12 mouse cellular contexts compared by ENCODE assay signal in genomic region chr13:37021575-37021974, GRCm38 (mm10).
"Had no signal": no experiment of that assay in that cellular context is flagged by ENCODE, and none has a peak within 500 bp of the region (broad histone marks: within the 10 kb centered on the region; RNA-seq: fewer than 3 reads in every experiment).

No protein-coding gene starts in this region.

- H3K9ac ChIP-seq: limb, embryonic 15.5 days; liver, embryonic 12.5 days; lung, embryonic 14.5 days; midbrain, embryonic 15.5 days had no signal

- H3K4me2 ChIP-seq: limb, embryonic 15.5 days; liver, embryonic 12.5 days; lung, embryonic 14.5 days; midbrain, embryonic 15.5 days had no signal

- H3K4me1 ChIP-seq: limb, embryonic 15.5 days; liver, embryonic 12.5 days; midbrain, embryonic 15.5 days had no signal

- H3K4me3 ChIP-seq: left cerebral cortex, adult 2 months; limb, embryonic 15.5 days; liver, embryonic 12.5 days; midbrain, embryonic 10.5 days; midbrain, embryonic 15.5 days had no signal

- ATAC-seq: intestine, postnatal 0 days; liver, embryonic 12.5 days; midbrain, embryonic 15.5 days had no signal

- DNase-seq: kidney, adult 8-10 months; kidney, postnatal 25 days; lung, embryonic 14.5 days; lung, postnatal 10 days; lung, postnatal 4 days; right cerebral cortex, postnatal 25 days had no signal

- H3K9me3 ChIP-seq: limb, embryonic 15.5 days; liver, embryonic 12.5 days; midbrain, embryonic 10.5 days; midbrain, embryonic 15.5 days had no signal

- H3K36me3 ChIP-seq: limb, embryonic 15.5 days; liver, embryonic 12.5 days; midbrain, embryonic 10.5 days; midbrain, embryonic 15.5 days had no signal

- H3K27me3 ChIP-seq: limb, embryonic 15.5 days; liver, embryonic 12.5 days; midbrain, embryonic 15.5 days had no signal

- H3K27ac ChIP-seq: left cerebral cortex, adult 2 months; limb, embryonic 15.5 days; liver, embryonic 12.5 days; midbrain, embryonic 10.5 days; midbrain, embryonic 15.5 days had no signal
